Mouse (Mus musculus): ENCODE measurements at regions not wholly inside any gene's neighbourhood (a gene's known extent, or its start where the extent isn't known, plus 50 kb on each side); places are given as distances from the start of the nearest gene placed in this dataset.

- DNase-seq (ENCODE audit: low read depth, low spot score), result no peak
Measured at GRCm38 (mm10) chr19:34421171-34421570, 53.8 kb downstream of the Ch25h start.

DNA sequence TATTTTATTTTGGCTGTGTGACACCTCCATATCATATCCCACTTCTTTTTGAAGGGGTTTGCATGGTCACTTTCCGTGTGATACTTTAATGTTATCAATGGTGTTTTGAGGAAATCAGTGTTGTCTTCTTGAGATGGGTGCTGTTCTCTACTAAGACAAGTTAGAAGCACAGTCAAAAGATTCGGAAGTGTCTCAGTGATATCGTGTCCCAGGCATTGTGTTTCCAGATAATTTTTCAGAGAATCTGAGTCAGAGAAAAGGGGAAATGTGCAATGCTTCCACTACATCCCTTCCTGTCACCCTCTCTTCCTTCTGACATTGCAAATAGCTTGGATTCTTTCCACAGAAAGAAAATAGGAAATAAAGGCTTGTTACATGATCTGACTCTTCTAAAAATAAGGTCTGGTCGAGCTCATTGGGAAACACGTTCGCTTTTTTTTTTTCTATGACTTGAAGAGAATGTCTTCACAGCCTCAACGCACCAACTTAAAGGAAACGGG lies 54.6 kb downstream of the Ch25h start:
- DNase-seq (ENCODE audit: low read depth, low spot score), result no peak

DNA sequence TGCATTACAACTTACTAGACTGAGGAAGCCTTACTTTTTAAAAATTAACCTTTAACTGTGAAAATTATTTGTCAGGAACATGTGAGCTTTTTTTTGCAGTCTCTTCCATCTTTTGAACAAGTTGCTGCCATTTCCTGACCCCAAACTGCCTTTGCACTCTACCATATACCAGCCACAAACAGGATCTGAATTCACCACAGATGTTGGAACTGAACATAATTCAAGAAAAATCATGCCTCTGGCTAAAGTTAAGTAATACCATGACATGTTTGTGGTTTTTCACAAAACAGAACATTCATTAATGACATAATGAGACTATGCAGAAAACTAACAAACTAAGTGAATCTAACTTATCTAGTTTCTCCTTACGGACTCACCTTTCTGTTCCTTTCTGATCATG lies 67.8 kb downstream of the Ch25h start:
- peak; percentile 50 for DNase-seq (ENCODE audit: low read depth, low spot score)

- DNase-seq (ENCODE audit: low read depth, low spot score), result no peak
Measured at GRCm38 (mm10) chr19:34406710-34407109, 68.3 kb downstream of the Ch25h start.

DNA sequence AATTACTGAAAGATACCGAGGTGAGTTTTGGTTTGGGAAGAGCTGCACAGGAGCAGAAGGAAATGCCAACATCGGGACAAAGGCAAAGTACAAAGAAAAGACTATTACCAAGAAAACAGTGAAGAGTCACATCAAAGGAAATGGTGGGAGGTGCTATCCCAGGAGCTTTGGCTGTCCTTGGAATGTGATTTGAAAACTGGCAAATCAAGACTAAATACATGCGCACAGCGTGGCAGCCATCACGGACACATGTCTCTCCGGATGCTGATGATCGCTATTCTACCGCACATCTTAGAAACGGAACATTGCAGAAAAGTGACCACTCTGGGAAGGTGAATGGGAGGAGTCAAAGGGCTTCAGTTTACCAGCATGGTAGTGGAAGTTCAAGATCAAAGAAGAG lies 78.7 kb downstream of the Ch25h start:
- no peak for DNase-seq (ENCODE audit: low read depth, low spot score)

DNA sequence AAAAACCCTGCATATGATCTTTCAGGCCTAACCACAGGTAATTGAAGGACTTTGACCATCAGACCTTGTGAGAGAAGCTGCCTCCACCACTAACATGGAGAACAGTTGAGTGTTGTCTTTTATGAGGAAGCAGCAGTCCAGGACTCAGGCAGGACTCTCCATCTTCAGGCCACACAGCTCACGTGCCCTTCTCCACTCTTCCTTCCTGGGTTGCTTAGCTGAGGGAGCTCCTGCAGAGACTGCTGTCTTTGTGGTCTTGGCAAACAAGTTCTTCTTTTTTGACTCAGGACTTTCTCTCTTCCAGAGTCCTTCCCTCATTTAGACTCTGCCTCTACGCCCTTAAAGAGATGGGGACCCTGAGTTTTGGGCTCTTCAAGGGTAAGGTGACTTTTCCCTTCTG lies 85.0 kb downstream of the Ch25h start:
- DNase-seq (ENCODE audit: low read depth, low spot score), result no peak

GRCm38 (mm10) chr19:34382551-34382950 lies 92.1 kb downstream of the Fas start:
- peak; percentile 63 for DNase-seq (ENCODE audit: low read depth, low spot score)
